ENCODE assay signal across 8 mouse cellular contexts in the genomic region with DNA sequence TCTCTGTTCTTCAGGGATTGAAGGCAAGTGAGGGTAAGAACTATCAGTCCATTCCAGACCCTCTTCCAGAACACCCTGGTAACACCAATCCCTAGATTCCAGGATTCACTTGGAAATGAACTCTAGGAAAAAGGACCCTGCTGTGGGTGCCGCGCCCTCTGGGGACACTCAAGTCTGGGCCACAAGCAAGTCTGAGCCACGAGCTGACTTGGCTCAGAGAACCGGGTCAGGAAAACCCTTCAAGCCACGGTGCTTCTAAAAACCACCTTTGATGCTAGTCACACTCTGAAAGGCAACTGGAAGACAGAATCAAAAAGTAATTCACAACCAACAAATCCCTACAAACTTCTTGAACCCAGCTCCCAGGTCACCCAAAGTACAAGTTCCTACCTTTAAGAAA. TPM values are rescaled to one million over a fixed set of nuclear protein-coding genes. Genes with fewer than 3 reads are reported as not detected.
A peak's percentile ranks its signal among the peaks of the same experiment; 100 is the strongest.
DNase-seq lines count a peak whose midpoint lies in the region; ATAC-seq and TF ChIP-seq lines count a peak whose summit lies in the region.

No protein-coding gene starts in this region.

- intact Hi-C loops in heart, postnatal 25 days (cut with DNase I) = no loop called here

- H3K9me3 ChIP-seq in heart, embryonic 11.5 days (replicated peaks; ENCODE audit: control insufficient read depth, low read length) = no peaks in the 10 kb centered on the region
- H3K9me3 ChIP-seq in ES-E14 (ENCODE audit: control insufficient read depth, insufficient read depth, low read depth, low read length) = no peaks in the 10 kb centered on the region
- H3K9me3 ChIP-seq in heart, postnatal 0 days (replicated peaks; ENCODE audit: control insufficient read depth, low read length) = no peaks in the 10 kb centered on the region
- H3K9me3 ChIP-seq in midbrain, embryonic 10.5 days (replicated peaks) = no peaks in the 10 kb centered on the region

- in situ Hi-C loops in ES-E14 (cut with MboI; ENCODE audit: low sequenced_read_pairs in 2 of 2, unreplicated experiment in 2 of 2) = no loop called here

- peaks cover 30% of the 10 kb centered on the region for H3K4me1 ChIP-seq in heart, embryonic 11.5 days (ENCODE audit: control insufficient read depth, insufficient read depth, low read length)
- H3K4me1 ChIP-seq in ES-E14 (ENCODE audit: control insufficient read depth in 2 of 2, insufficient read depth in 2 of 2, low read length in 2 of 2, poor library complexity in 1 of 2) = peaks cover 9 to 16% of the 10 kb centered on the region in 2 experiments; a peak in 2 of 4 replicates
- H3K4me1 ChIP-seq in heart, postnatal 0 days (ENCODE audit: control insufficient read depth, insufficient read depth) = peaks cover 12% of the 10 kb centered on the region
- H3K4me1 ChIP-seq in midbrain, embryonic 10.5 days = peaks cover 26% of the 10 kb centered on the region

- WGBS in heart, embryonic 11.5 days (ENCODE audit: insufficient replicate concordance) = 8% methylated on average over 5 of the region's 5 CpGs
- 0% methylated on average over 5 of the region's 5 CpGs for WGBS in heart, postnatal 0 days
- whole genome bisulfite sequencing in midbrain, embryonic 10.5 days = 29% methylated on average over 5 of the region's 5 CpGs

- no peak for DNase-seq in heart, postnatal 25 days (ENCODE audit: low spot score)
- no peak for DNase-seq in ES-E14 (ENCODE audit: low read depth, low spot score)
- DNase-seq in heart, postnatal 0 days (ENCODE audit: low spot score) = no peak
- DNase-seq in midbrain, embryonic 10.5 days (ENCODE audit: low spot score) = no peak
- DNase-seq in gastrocnemius, adult 18-20 months (ENCODE audit: low spot score) = no peak
- no peak for DNase-seq in frontal cortex, postnatal 36 days (ENCODE audit: low spot score in 2 of 2)
- DNase-seq in left cerebral cortex, adult 8-10 months (ENCODE audit: low spot score in 2 of 2) = no peak

- no peak for TF ChIP-seq EP300 in heart, postnatal 0 days (IDR thresholded peaks at IDR 0.05; ENCODE audit: low read depth)

- H3K27ac ChIP-seq in heart, embryonic 11.5 days (ENCODE audit: low read depth, low read length) = peak overlapping the region; percentile 86
- no peak overlapping the region for H3K27ac ChIP-seq in ES-E14 (ENCODE audit: insufficient read depth, low read depth, low read length, poor library complexity, severe bottlenecking)
- peak overlapping the region; percentile 92 for H3K27ac ChIP-seq in heart, postnatal 0 days (ENCODE audit: low read depth)
- H3K27ac ChIP-seq in midbrain, embryonic 10.5 days (replicated peaks) = peak overlapping the region; percentile 84

- no peaks in the 10 kb centered on the region for H3K27me3 ChIP-seq in heart, embryonic 11.5 days (ENCODE audit: control insufficient read depth, insufficient read depth, low read length)
- no peaks in the 10 kb centered on the region for H3K27me3 ChIP-seq in heart, postnatal 0 days (ENCODE audit: control insufficient read depth, insufficient read depth, low read length)
- H3K27me3 ChIP-seq in midbrain, embryonic 10.5 days (ENCODE audit: low read depth, poor library complexity, severe bottlenecking) = peaks cover 33% of the 10 kb centered on the region

- no peak for ATAC-seq in heart, embryonic 11.5 days (replicated peaks; ENCODE audit: insufficient number of reproducible peaks, low FRiP score, low TSS enrichment)
- no peak for ATAC-seq in heart, postnatal 0 days (ENCODE audit: insufficient read depth, low read depth)

- peak overlapping the region; percentile 91 for H3K9ac ChIP-seq in heart, embryonic 11.5 days (ENCODE audit: low read depth, low read length)
- peak overlapping the region; percentile 41; the same call in 1 of the 2 replicates for H3K9ac ChIP-seq in ES-E14 (ENCODE audit: insufficient read depth, low read depth, low read length, poor library complexity, severe bottlenecking)
- H3K9ac ChIP-seq in heart, postnatal 0 days (replicated peaks; ENCODE audit: low read depth, low read length) = peak overlapping the region; percentile 88

- H3K4me3 ChIP-seq in heart, embryonic 11.5 days (ENCODE audit: low read depth, low read length) = peak overlapping the region; percentile 85
- peak overlapping the region; percentile 68 to 74 for H3K4me3 ChIP-seq in ES-E14 (ENCODE audit: insufficient read depth in 1 of 2, low read depth in 1 of 2, low read length in 2 of 2, poor library complexity in 1 of 2, severe bottlenecking in 1 of 2)
- peak overlapping the region; percentile 83 for H3K4me3 ChIP-seq in heart, postnatal 0 days (ENCODE audit: low read depth, low read length)
- peak overlapping the region; percentile 65 for H3K4me3 ChIP-seq in midbrain, embryonic 10.5 days

- peaks cover 9% of the 10 kb centered on the region; the same call in 1 of the 2 replicates for H3K36me3 ChIP-seq in heart, embryonic 11.5 days (ENCODE audit: control insufficient read depth, insufficient read depth, low read length)
- H3K36me3 ChIP-seq in ES-E14 (ENCODE audit: control insufficient read depth, insufficient read depth, low read length, poor library complexity, severe bottlenecking) = no peaks in the 10 kb centered on the region
- H3K36me3 ChIP-seq in heart, postnatal 0 days (replicated peaks; ENCODE audit: control insufficient read depth, insufficient read depth, low read length) = no peaks in the 10 kb centered on the region
- peaks cover 5% of the 10 kb centered on the region; the same call in 1 of the 2 replicates for H3K36me3 ChIP-seq in midbrain, embryonic 10.5 days

- TF ChIP-seq CTCF in heart, postnatal 0 days (IDR thresholded peaks at IDR 0.05; ENCODE audit: low read depth) = no peak

- peak overlapping the region; percentile 83 for H3K4me2 ChIP-seq in heart, embryonic 11.5 days
- H3K4me2 ChIP-seq in heart, postnatal 0 days (ENCODE audit: low read depth, low read length) = peak overlapping the region; percentile 77

TF ChIP-seq in ES-E14, 5 proteins besides CTCF, POLR2A, EP300 and RAD21:
- TF ChIP-seq ZC3H11A (IDR thresholded peaks at IDR 0.05; ENCODE audit: borderline replicate concordance, low read depth, low read length) (no peak), MAFK (IDR thresholded peaks at IDR 0.05; ENCODE audit: insufficient read depth, low read depth, low read length) (no peak), CHD2 (IDR thresholded peaks at IDR 0.05; ENCODE audit: low read depth, low read length) (no peak), ZNF384 (IDR thresholded peaks at IDR 0.05; ENCODE audit: low read depth, low read length) (no peak), HCFC1 (IDR thresholded peaks at IDR 0.05; ENCODE audit: borderline replicate concordance, insufficient read depth, low read length) (no peak)
TF ChIP-seq in ES-E14: peak in this region for 0.

RNA-seq across cellular contexts. Expression of gene Ralb, which starts 0.8 kb away (rescaled TPM):
- 146 and 166 TPM in 2 replicates for polyA plus RNA-seq in heart, embryonic 11.5 days (2014; fragmentation: Nextera tagmentation; extraction: Ambion mirVana)
- 10 to 100 TPM; 31.3 to 33.6 TPM for total RNA-seq in heart, postnatal 25 days (2021)
- total RNA-seq in ES-E14 (2012; rRNA removed) = 20.7 and 30.8 TPM in 2 replicates
- total RNA-seq in heart, postnatal 0 days (2014; rRNA removed; ENCODE audit: low replicate concordance) = 74.4 and 86.2 TPM in 2 replicates
- polyA plus RNA-seq in heart, postnatal 0 days (2015; fragmentation: Nextera tagmentation; extraction: Ambion mirVana) = 86.0 and 91.0 TPM in 2 replicates
- 89.2 and 93.2 TPM in 2 replicates for polyA plus RNA-seq in midbrain, embryonic 10.5 days (2016; fragmentation: Nextera tagmentation; extraction: Ambion mirVana)
- 1 to 10 TPM; 6.6 to 9.4 TPM for total RNA-seq in gastrocnemius, adult 18-20 months (2021)
- 10 to 100 TPM; 21.4 to 24.0 (median 22.6) TPM for total RNA-seq in left cerebral cortex, adult 8-10 months (2022)

RNA-seq across cellular contexts. Expression of gene Tmem185b, which starts 22.2 kb away (rescaled TPM):
- polyA plus RNA-seq in heart, embryonic 11.5 days (2014; fragmentation: Nextera tagmentation; extraction: Ambion mirVana) = 23.1 and 25.8 TPM in 2 replicates
- total RNA-seq in heart, postnatal 25 days (2021) = 10 to 100 TPM; 15.2 to 16.4 TPM
- 27.0 and 49.6 TPM in 2 replicates for total RNA-seq in ES-E14 (2012; rRNA removed)
- total RNA-seq in heart, postnatal 0 days (2014; rRNA removed; ENCODE audit: low replicate concordance) = 28.5 and 30.5 TPM in 2 replicates
- polyA plus RNA-seq in heart, postnatal 0 days (2015; fragmentation: Nextera tagmentation; extraction: Ambion mirVana) = 18.7 and 20.7 TPM in 2 replicates
- polyA plus RNA-seq in midbrain, embryonic 10.5 days (2016; fragmentation: Nextera tagmentation; extraction: Ambion mirVana) = 21.7 and 24.1 TPM in 2 replicates
- total RNA-seq in gastrocnemius, adult 18-20 months (2021) = 1 to 10 TPM; 4.5 to 5.9 TPM
- total RNA-seq in left cerebral cortex, adult 8-10 months (2022) = 10 to 100 TPM; 14.5 to 19.4 (median 17.0) TPM

Comparison
In these comparisons a context has a peak if more than half of its experiments do, and no peak if none do; other contexts are left out.
1. H3K9ac ChIP-seq: peak in every context shown above with its lines; median percentile 91 in heart, embryonic 11.5 days; 88 in heart, postnatal 0 days; 41 in ES-E14.